Mouse (Mus musculus) megakaryocyte, embryonic 14.5 days (primary cell): ENCODE data around the gene Slc6a6.

Experiments used
- FLI1 ChIP-seq: IDR thresholded peaks from 2 replicates; pipeline ENCODE4 v1.6.1; 2012; ENCODE audit warnings: low read length, inconsistent platforms, mixed read lengths
- GATA1 ChIP-seq: IDR thresholded peaks from 3 replicates; pipeline ENCODE4 v1.6.1; 2012; ENCODE audit warnings: mixed read lengths, low read length, inconsistent platforms, borderline replicate concordance

- no peak for TF ChIP-seq GATA1
- no peak for TF ChIP-seq FLI1
These were observed 34.8 kb downstream of the Slc6a6 start for GRCm38 (mm10) chr6:91718603-91719002.
